Mouse (Mus musculus) neural tube, embryonic 14.5 days (tissue): ENCODE measurements around the gene Clasp2. TPM values are rescaled to one million over a fixed set of nuclear protein-coding genes. Genes with fewer than 3 reads are reported as not detected.

Experiments
- polyA plus RNA-seq: library from polyadenylated mRNA; unstranded; fragments of >200 nt; fragmentation: Nextera tagmentation; extraction: Ambion mirVana; gene quantifications from 2 replicates; pipeline ENCODE4 v1.2.1, GENCODE M21; 2014

Clasp2 gene
- polyA plus RNA-seq, 1 experiment from 2014 or later, result 176 TPM

Other genes with a start within 250 kb of the Clasp2 start
- 28.6 and 42.7 TPM in 2 replicates for gene Pdcd6ip, start 33.2 kb upstream of the Clasp2 start, polyA plus RNA-seq
- 43.7 and 48.9 TPM in 2 replicates for gene Ubp1, start 189.5 kb downstream of the Clasp2 start, polyA plus RNA-seq